Comparison of ENCODE assay signal across 18 mouse cellular contexts in the genomic region with DNA sequence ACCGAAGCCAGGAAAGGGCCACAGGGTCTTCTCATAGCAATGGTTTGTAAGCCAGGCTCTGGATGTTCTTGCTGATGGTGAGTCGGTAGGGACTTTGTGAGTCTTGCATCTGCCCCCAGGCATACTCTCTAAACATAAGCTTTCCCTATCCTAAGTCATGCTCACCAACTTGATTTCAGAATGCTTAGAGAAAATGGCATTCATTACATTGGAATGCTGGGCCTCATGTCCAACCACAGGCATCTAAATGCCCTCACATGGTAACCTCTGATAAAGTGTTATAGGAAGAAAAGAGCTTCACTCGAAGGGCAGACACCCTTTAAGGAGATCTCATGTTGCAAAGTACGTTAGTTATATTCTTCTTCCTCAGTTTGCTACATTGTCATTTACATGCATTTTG.
A peak's percentile ranks its signal among the peaks of the same experiment; 100 is the strongest.
DNase-seq lines count a peak whose midpoint lies in the region.
"Had no signal": no experiment of that assay in that cellular context is flagged by ENCODE, and none has a peak within 500 bp of the region (broad histone marks: within the 10 kb centered on the region; RNA-seq: fewer than 3 reads in every experiment).

No protein-coding gene starts in this region.

- peak; percentile 33 for DNase-seq in heart, adult 11 months
- no peak for DNase-seq in heart, adult 9 months (ENCODE audit: low spot score in 2 of 2)
- DNase-seq in NIH3T3 (ENCODE audit: low read depth): peak; percentile 68
- peak; percentile 5 for DNase-seq in fibroblast of lung, adult 2 months (ENCODE audit: low read depth)
- no peak for DNase-seq in ovary, postnatal 36 days (ENCODE audit: low spot score)
- no peak for DNase-seq in right cerebral cortex, postnatal 14 days
- no peak for DNase-seq in kidney, adult 9 months
- DNase-seq: adrenal gland, adult 8-10 months; adrenal gland, postnatal 25 days; cerebellum, adult 11-12 months; cerebellum, adult 8-10 months; cerebellum, postnatal 10 days; cerebellum, postnatal 36 days; embryo, embryonic 11 days; gastrocnemius, postnatal 10 days; gastrocnemius, postnatal 36 days; heart, postnatal 10 days; heart, postnatal 36 days had no signal

Comparison
In these comparisons a context has a peak if more than half of its experiments do, and no peak if none do; other contexts are left out.
1. DNase-seq: peak in heart, adult 11 months (single experiment), NIH3T3 (single experiment) and fibroblast of lung, adult 2 months (single experiment); none in heart, adult 9 months (0 of 2), ovary, postnatal 36 days (single experiment), right cerebral cortex, postnatal 14 days (single experiment) and kidney, adult 9 months (single experiment).